8 mouse cellular contexts compared by ENCODE assay signal in genomic region chr14:103718836-103719575, GRCm38 (mm10).
DNase-seq lines count a peak whose midpoint lies in the region; ATAC-seq and TF ChIP-seq lines count a peak whose summit lies in the region.

No protein-coding gene starts in this region.

- H3K4me2 ChIP-seq in limb, embryonic 13.5 days (replicated peaks) = peak overlapping the region; percentile 54
- peak overlapping the region; percentile 44 for H3K4me2 ChIP-seq in midbrain, embryonic 15.5 days

- peaks cover 7% of the 10 kb centered on the region; the same call in 1 of the 2 replicates for H3K4me1 ChIP-seq in bone marrow macrophage, adult 2 months (ENCODE audit: control insufficient read depth, insufficient read depth, low read length)
- no peaks in the 10 kb centered on the region for H3K4me1 ChIP-seq in embryonic fibroblast, embryonic 13.5 days (ENCODE audit: control insufficient read depth, insufficient read depth, low read length)
- 0 out of 2 replicates have a peak, but pooled peaks cover 4% of the 10 kb centered on the region for H3K4me1 ChIP-seq in limb, embryonic 13.5 days
- H3K4me1 ChIP-seq in midbrain, embryonic 15.5 days = peaks cover 7% of the 10 kb centered on the region
- no peaks in the 10 kb centered on the region for H3K4me1 ChIP-seq in spleen, adult 2 months (ENCODE audit: control insufficient read depth, insufficient read depth, insufficient read length)

- ATAC-seq in limb, embryonic 13.5 days (ENCODE audit: low FRiP score, low read depth) = peak; percentile 84
- peak; percentile 89 for ATAC-seq in midbrain, embryonic 15.5 days (replicated peaks)

- DNase-seq in B cell, adult 2 months = peak; percentile 85 to 88
- peak; percentile 51 to 81 for DNase-seq in heart, adult 9 months (ENCODE audit: low spot score in 2 of 2)
- DNase-seq in kidney, adult 9 months = peak; percentile 90
- peak; percentile 68 to 78 for DNase-seq in spleen, adult 2 months (ENCODE audit: low read depth in 1 of 2, low spot score in 2 of 2)

- H3K9me3 ChIP-seq in limb, embryonic 13.5 days = no peaks in the 10 kb centered on the region
- no peaks in the 10 kb centered on the region for H3K9me3 ChIP-seq in midbrain, embryonic 15.5 days

- peak overlapping the region; percentile 78 for H3K27ac ChIP-seq in bone marrow macrophage, adult 2 months (ENCODE audit: insufficient read depth, low read depth, low read length)
- no peak overlapping the region for H3K27ac ChIP-seq in embryonic fibroblast, embryonic 13.5 days (ENCODE audit: insufficient read depth, low read length)
- no peak overlapping the region for H3K27ac ChIP-seq in limb, embryonic 13.5 days
- H3K27ac ChIP-seq in midbrain, embryonic 15.5 days = peak overlapping the region; percentile 79
- no peak overlapping the region for H3K27ac ChIP-seq in spleen, adult 2 months (ENCODE audit: insufficient read depth, low read length)

- H3K27me3 ChIP-seq in limb, embryonic 13.5 days = no peaks in the 10 kb centered on the region
- no peaks in the 10 kb centered on the region for H3K27me3 ChIP-seq in midbrain, embryonic 15.5 days (replicated peaks)
- H3K27me3 ChIP-seq in spleen, adult 2 months (ENCODE audit: control insufficient read depth, insufficient read depth, low read length) = no peaks in the 10 kb centered on the region

- no peak for TF ChIP-seq CTCF in bone marrow macrophage, adult 2 months (IDR thresholded peaks at IDR 0.05; ENCODE audit: low read depth, low read length)
- TF ChIP-seq CTCF in embryonic fibroblast, embryonic 13.5 days (IDR thresholded peaks at IDR 0.05; ENCODE audit: borderline replicate concordance, insufficient read depth, low read length) = peak; percentile 55; the same call in 1 of the 2 replicates
- TF ChIP-seq CTCF in spleen, adult 2 months (IDR thresholded peaks at IDR 0.05; ENCODE audit: extremely low read depth, insufficient read depth, insufficient read length, insufficient replicate concordance) = peak; percentile 42; the same call in 1 of the 2 replicates

- TF ChIP-seq POLR2A in bone marrow macrophage, adult 2 months (IDR thresholded peaks at IDR 0.05; ENCODE audit: borderline replicate concordance, low read depth, low read length) = no peak
- TF ChIP-seq POLR2A in embryonic fibroblast, embryonic 13.5 days (IDR thresholded peaks at IDR 0.05; ENCODE audit: low read depth, low read length) = no peak
- no peak for TF ChIP-seq POLR2A in spleen, adult 2 months (IDR thresholded peaks at IDR 0.05; ENCODE audit: low read depth, low read length)

- H3K4me3 ChIP-seq in bone marrow macrophage, adult 2 months (ENCODE audit: insufficient read depth, low read length) = peak overlapping the region; percentile 44
- no peak overlapping the region for H3K4me3 ChIP-seq in embryonic fibroblast, embryonic 13.5 days (ENCODE audit: insufficient read depth, low read length)
- peak overlapping the region; percentile 25 for H3K4me3 ChIP-seq in limb, embryonic 13.5 days
- peak overlapping the region; percentile 15; the same call in 1 of the 2 replicates for H3K4me3 ChIP-seq in midbrain, embryonic 15.5 days
- H3K4me3 ChIP-seq in spleen, adult 2 months (ENCODE audit: extremely low read depth, insufficient read depth, insufficient read length) = peak overlapping the region; percentile 54

- H3K36me3 ChIP-seq in limb, embryonic 13.5 days = no peaks in the 10 kb centered on the region
- H3K36me3 ChIP-seq in midbrain, embryonic 15.5 days (replicated peaks) = no peaks in the 10 kb centered on the region
- no peaks in the 10 kb centered on the region for H3K36me3 ChIP-seq in spleen, adult 2 months (ENCODE audit: control insufficient read depth, insufficient read depth, low read length)

- H3K9ac ChIP-seq in limb, embryonic 13.5 days = peak overlapping the region; percentile 36
- H3K9ac ChIP-seq in midbrain, embryonic 15.5 days = peak overlapping the region; percentile 33

- WGBS in limb, embryonic 13.5 days = 18% methylated on average over 15 of the region's 15 CpGs
- 8% methylated on average over 15 of the region's 15 CpGs for whole genome bisulfite sequencing in midbrain, embryonic 15.5 days
- WGBS in spleen, adult 2 months = 10% methylated on average over 15 of the region's 15 CpGs

Comparison
In these comparisons a context has a peak if more than half of its experiments do, and no peak if none do; other contexts are left out.
1. H3K27ac ChIP-seq: peak in bone marrow macrophage, adult 2 months (single experiment) and midbrain, embryonic 15.5 days (single experiment); none in embryonic fibroblast, embryonic 13.5 days (single experiment), limb, embryonic 13.5 days (single experiment) and spleen, adult 2 months (single experiment).
2. Peak in every context shown above with its lines, with median percentiles within 50 percentile points of each other: DNase-seq.